Mouse (Mus musculus) layer of hippocampus, adult 8-10 months (tissue): ENCODE measurements around the gene Morn1. TPM values are rescaled to one million over a fixed set of nuclear protein-coding genes. Genes with fewer than 3 reads are reported as not detected.

Experiments used
- DNase-seq, 2 experiments: peaks; one replicate each; pipeline ENCODE4 v3.0.0; 2022; ENCODE audit warnings: low spot score in 2 of 2
- total RNA-seq, 4 experiments: library from RNA; stranded (reverse); gene quantifications; 2 replicates each; pipeline ENCODE4 v1.2.4; 2022

Morn1 gene
- total RNA-seq, 4 experiments from 2014 or later, result 11.5 to 19.0 (median 16.4) TPM

DNA sequence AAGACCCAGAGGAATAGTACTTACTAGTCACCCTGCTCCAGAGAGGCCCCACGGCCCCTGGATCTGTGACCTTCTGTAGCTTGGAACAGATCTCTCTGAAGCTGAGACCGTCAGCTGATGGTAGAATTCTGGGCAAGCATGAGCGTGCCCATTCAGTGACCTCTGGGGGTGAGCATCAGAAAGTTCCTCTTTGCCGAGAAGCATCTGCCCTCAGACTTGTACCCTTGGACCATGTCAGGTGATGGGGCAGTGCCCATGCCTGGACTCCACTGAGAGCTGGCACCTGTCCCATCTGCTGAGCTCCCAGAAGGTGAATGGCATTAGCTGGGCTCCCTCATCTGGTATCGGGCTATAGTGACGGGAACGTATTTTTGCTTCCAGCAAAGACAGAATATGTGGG lies 51.5 kb downstream of the Morn1 start:
- DNase-seq, result no peak

DNA sequence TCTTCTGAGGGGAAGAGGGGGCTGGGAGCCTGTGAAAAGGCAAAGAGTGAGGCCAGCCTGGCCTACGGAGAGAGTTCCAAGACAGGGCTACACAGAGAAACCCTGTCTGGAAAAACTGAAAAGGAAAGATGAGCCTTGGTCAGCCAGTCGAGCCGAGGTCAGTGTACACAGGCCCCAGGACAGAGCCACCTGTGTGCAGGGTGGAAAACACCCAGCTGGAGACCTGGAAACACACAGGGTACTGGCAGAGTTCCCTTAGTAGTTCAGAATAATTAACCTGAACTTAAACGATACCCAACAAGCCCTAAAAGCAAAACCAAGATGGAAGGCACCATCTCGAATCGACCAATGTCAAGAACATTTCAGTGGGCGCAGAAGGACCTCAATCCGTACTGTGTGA lies 52.1 kb downstream of the Morn1 start:
- no peak for DNase-seq

DNA sequence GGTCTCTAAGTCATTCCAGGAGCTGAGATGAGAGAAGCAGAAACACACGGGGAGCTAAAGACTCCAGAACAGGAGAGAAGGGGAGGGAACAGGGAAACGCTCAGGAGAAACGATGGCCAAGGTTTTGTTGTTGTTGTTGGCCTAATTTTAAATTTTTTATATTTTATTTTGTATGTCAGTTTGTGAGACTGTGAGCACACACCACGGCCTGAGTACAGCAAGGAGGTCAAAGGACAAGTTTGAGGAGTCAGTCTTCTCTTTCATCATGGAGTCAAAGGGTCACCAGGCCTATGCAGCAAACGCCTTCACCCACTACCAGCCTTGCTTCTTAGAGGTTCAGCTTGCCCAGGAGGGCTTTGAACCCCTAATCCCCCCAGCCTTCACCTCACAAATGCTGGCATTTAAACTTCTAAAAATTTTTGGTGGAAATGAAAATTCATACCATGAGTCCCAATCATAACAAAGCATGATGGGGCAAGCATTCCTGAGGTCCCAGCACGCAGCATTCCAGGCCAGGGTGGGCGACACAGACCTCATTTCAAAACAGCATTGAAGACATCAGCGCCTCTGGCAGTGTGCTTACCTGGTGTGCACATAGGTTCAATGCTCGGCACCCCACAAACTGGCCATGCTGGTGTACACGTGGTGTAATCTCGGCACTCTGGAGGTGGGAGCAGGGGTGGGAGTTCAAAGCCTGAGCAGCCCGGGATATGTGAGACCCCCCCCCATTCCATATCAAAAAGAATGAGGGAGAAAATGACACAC lies 53.1 kb downstream of the Morn1 start:
- no peak for DNase-seq

DNA sequence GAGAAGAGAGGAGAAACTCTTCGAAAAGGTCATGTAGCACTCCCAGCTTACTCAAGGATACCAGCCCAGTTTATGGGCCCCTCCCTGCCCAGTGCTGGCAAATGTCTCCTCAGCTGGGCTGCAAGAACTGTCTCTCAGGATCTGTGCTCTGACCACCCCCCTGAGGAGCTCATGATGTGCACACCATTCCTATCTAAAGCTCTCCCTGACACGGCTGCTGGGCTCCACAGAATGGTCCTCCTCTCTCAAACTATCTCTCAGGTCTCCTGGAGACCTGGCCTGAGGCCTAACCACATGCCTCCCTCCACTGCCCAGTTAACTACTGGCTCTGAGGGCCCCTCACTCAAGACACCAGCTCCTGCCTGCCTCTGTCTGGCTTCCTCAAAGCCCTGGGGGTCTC lies 53.8 kb downstream of the Morn1 start:
- DNase-seq, result no peak

DNA sequence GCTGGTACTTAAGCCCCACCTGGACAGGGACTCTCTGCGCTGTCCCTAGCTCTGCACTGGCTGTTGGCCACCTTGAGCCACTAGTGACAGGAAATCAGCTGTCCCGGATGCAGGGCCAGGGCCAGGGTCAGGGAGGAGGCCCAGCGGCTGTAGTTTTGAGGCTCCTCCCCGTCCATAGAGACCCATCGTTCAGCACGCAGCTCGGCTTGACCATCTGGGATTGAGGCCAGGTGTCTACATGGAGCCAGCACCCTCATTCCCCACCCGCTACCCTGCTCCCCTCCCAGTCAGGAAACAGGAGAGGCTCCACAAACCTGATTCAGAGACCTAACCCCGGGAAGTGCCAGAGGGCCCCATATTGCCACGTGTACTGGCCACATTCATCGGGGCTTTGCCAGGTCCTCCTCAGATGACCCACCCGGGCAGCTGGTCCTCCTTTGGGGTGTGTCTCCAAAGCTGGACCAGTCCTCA lies 54.5 kb downstream of the Morn1 start:
- no peak for DNase-seq

DNA sequence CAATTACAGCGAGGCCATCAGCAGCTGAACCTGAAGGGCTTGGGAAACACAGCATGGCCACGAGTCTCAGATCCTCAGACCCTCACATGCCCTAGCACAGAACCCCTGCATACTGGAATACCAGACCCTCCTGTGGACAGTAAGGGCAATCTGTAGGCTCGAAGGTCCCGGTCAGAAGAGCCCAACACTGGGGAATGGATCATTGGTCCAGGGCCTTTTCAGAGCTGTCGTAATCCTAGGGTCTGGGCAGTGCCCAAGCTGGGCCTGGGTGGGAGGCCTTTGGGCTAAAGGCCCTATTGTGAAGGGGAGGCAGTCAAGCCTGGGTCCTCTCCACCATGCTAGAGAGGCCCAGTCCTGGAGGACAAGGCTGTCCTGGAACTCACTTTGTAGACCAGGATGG lies 56.5 kb downstream of the Morn1 start:
- no peak for DNase-seq

DNA sequence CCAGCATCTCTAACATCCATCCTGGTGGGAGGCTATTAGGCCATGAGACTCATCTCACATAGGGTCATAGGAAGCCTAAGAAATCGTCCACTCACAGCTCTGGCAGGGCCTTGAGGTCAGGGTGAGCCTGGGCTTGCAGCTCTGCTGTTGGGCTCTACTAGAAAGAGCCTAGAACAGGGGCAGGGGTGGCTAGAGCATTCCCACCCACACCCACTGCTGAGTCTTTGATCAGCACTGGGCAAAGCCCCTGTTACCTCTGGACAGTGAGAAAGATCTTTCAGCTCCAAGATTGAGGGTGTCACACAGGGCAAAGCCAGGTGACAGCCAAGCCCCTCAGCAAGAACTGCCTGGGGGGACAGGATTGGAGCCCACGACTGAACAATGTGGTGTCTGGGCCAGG lies 57.0 kb downstream of the Morn1 start:
- DNase-seq, result no peak

DNA sequence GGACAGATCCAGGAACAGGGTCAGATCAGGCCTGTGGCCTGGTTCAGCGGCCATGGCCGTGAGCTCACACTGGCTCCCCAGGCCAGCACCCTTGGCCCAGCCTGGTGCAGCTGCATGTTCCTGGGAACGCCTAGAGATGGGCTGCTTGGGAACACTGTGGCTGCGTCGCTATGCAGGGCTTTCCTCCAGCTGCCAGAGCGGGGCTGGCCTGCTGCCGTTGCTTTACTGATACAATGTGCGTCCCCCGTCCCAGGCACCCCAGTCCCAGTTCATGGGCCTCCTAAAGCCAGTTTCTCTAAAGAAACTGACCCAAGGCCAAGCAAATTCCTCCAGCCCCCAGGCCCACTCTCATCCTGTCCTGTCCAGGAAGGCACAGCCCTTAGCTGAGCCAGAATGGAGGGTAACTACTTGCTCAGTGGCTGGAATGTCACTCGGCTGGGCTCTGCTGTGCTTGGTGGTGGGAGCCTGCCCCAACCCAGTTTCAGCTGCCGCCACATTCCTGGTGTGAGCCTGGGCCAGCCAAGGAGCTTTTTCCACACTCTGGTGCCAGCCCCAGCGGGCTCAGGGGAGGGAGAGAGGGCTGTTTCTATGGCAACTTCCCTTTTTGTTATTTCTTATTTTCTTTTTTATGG lies 57.6 kb downstream of the Morn1 start:
- DNase-seq, result peak in 1 of 2 experiments; percentile 67

DNA sequence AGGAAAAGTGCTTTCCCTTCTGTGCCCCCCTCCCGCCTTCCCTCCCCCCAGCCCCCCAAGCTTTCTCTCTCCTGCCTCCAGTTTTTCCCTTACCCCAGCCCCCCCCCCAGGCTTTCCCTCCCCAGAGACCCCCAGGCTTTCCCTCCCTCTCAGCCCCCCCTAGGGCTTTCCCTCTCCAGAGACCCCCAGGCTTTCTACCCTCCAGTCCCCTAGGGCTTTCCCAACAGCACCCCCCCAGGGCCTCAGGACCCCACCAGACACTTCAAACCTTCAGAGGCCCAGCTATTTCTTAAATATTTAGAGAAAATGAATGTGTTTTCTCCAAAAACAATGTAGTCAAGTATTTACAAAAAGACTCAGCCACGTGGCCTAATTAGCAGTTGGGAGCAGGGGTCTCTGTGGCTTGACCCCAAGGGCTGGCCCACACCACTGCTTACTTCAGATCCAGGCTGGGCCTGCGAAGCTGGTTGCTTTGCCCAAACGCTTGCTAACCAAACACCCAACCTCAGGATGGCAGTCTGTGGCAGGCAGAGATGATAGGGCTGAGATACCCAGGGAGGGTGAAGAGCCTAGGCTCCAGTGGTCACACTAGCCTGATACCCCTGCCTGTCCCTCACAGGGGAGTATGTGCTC lies 58.3 kb downstream of the Morn1 start:
- DNase-seq, result no peak

DNA sequence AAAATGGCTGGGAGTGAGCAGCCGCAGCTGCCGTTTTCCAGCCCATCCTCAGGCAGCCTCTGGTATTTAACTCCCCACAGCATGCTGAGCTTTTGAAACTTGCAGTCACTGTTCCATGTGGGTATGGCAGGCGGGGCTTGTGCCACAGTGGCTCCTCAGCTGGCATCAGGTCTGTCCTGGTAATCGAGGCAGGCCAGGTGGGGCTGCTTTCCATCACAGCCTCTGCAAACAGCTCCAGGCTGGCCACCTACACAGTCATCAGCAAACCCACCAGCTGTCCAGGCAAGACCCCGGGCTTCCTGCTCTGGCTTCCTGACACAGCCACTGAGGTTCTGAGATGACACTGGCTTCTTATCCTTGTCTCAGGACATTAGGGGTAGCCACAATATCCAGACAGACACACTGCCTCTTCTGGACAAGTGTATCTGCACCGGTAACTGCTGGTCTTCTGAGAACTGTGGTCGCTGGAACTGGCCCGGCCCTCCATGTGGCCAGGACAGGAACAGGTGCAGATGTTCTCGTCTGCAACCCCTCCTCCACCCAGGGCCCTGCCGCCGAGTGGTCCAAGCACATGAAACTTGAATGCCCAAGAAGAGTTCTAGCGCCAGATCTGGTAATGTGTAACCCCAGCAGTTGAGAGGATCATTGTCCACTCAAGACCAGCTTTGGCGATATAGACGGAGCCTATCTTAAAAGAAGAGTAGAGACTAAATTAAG lies 59.9 kb downstream of the Morn1 start:
- DNase-seq, result no peak

DNA sequence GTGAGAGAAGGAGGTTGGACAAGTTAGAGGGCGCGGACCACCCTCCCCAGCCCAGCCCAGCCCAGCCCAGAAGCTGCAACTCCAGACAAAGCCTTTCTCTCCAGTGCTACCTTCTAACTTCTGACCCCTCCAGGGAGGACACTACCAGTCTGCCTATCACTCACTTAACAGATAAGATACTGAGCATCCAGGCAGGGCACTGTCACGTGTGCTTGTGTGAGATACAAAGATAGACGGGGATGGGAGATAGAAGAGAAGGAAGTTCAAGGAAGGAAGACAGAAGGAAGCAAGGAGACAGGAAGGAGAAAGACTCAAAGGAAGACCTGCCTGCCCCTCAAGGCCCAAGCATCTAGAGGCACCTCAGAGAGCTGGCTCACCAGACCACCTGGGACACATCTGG lies 62.1 kb downstream of the Morn1 start:
- DNase-seq, result no peak

DNA sequence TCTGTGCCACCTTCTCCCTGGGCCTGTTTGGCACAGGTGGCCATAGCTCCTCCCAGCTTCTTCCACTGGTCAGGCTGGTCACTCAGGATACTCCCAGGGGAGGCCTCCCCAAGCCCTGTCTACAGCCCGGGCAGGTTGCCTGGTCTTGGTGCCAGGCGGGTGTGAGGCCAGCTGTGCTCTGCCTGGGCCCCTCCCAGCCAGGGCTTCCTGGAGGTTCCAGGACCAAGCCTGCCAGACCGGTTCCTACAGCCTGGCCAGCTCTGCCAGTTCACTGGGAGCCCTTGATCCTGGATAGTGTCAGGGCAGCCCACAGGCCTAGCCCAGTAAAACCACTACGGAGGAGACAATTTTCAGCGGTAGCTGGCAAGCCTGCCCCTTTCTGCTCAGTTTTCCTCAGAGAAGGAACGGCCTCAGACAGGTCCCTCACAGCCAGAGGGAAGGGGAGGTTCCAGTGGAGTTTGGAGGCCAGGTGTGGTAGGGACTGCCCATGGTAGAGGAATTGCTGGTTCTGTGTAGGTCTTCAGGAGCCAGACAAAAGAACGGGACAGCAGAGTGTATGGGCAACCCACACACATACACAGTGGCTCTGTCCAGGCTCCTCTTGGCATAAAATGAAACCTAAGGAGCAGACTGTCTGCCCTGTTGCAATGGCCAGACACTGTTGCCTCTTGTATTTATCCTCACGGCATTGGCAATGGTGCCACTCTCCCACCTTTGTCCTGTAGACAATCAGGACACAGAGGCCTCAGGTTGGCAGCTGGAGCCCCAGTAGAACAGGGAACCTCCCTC lies 62.7 kb downstream of the Morn1 start:
- DNase-seq, result no peak

DNA sequence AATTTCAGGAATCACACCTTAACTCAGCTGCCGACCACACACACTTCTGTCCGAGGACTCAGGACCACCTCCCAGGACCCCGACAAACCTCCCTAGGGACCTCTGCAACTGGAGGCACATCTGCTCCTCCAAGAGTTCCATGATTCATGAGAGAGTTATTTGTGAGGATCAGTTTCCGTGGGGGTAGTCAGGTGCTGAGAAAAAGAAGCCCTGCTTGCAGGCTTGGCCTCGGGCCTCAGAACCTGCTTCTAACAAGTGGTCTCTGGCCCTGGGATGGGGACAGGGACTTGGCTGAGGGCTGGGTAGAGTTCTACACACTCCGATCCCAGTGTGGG lies 63.5 kb downstream of the Morn1 start:
- no peak for DNase-seq

DNA sequence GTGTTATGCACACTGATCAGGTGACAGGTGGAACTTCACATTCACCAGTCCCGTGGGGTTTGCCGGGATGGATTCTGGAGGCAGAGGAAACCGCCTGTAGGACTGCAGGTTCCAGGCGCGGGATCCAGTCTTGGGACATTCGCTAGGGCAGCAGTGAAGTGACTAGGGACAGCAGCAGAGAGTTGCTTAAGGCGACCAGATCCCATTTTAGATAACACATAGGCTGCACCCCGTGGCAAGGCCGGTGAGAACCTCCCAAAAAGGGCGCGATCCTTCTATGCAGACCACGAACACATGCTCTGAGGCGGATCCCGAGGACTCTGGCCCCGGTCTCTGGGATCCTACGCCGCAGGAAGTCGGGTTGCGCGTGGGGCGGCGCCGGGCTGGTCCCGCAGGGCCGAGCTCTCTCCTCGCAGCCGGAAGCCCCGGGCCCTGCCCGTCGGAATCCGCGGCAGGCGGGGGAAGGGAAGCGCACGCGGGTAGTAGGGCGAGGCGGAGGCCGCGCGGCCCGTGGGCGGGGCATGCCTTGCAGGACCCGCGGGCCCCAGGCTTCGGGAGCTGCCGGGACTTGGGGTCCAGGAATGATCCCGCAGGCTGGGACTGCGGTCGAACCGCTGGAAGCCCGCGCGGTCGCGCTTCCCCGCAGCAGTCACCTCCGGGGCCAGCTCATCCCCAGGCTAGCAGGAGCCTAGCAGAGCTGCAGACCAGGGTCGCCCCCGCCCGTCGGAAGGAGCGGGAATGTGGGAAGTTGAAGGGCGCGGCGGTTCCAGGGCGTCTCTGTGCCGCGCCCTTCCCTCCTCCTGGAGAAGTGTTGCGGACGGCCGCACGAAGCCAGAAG lies 64.1 kb downstream of the Morn1 start:
- peak in 1 of 2 experiments; percentile 55 for DNase-seq

DNA sequence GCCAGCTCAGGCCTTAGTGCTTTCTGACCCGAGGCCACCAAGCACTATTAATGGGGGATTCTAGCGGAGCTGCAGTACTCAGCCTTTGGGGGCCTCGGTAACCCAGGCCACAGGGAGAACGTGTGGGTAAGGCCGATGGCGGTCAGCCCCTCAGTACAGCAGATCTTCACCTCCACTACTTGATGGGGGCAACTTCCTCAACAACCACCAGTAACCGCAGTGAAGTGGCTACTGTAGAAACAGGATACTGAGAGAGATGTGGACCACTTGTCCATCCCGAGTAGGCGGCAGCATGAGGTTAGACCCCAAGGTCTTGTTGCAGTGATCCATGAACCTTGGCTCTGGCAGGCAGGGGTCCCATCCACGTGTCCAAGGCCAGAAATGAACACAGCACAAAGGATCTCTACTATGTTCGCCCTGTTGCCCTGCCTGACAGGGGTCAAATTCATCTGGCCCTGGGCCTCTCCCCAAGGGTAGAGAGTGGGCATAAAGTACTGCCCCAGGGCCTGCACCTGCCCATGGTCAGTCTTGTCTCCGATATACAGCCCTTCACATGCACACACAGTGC lies 64.9 kb downstream of the Morn1 start:
- DNase-seq, result no peak

DNA sequence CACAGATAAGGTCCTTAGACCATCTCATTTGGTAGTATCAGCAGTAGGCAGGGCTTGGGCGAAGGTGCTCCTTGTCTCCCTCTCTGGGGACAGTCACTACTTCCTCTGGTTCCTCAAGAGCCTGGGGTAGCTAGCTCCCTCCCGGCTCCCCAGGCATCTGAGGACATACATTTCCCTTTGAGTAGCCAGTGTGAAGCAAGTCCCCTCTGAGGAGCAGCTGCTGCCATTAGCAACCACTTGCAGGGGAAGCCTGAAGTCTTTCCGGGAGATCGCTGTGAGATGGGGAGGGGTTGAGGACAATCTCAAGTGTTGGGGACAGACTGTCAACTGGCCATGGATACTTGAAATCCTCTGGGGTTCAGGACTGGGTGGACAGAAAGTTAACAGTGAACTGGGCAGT lies 65.5 kb downstream of the Morn1 start:
- DNase-seq, result no peak

DNA sequence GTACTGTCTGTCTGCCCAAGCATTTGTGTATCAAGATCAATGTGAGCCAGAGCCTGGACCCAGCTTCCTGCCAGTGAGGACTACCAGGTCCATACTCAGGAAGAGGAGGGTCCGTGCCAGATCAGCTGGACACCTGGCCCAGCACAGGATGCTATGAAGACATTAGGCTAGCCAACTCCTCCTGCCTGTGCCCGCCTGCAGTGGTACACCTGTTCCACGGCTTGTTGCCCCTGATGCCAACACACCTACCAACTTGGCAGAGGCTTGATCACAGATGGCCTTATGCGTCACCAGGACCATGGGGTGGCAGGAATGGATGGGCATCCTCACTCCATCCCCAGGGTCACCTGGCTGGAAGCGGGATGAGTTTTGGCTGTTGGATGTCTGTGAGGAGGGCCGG lies 66.1 kb downstream of the Morn1 start:
- no peak for DNase-seq

DNA sequence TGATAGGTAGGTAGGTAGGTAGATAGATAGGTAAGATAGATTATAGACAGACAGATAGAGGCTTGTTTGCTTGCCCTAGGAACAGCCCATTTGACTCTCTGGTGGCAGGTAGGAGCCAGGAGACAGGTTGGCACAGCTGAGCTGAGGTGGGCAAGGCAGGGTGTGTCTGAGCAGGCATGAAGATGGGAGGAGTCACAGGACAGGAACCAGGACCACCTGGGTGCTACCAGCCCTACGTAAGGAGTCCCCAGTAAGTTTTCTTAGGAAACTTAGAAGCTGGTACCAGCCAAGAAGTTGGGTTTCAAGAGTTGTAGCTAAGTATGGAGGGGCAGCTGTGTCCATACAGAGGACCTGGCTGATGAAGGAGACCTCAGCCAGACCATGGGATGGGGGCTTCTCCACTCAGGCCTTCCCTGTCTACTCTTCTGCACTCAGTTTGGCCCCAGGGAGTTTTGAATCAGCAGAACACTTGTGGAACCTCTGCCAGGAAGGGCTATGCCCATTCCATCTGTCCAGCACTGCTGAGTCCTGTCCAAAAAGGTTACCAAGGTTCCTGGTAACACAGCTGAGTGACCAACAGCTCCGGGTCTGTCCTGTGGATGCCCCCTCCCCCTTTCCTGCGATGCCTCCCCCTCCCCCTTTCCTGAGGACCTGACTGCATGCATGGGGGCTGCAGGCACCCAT lies 67.2 kb downstream of the Morn1 start:
- no peak for DNase-seq

DNA sequence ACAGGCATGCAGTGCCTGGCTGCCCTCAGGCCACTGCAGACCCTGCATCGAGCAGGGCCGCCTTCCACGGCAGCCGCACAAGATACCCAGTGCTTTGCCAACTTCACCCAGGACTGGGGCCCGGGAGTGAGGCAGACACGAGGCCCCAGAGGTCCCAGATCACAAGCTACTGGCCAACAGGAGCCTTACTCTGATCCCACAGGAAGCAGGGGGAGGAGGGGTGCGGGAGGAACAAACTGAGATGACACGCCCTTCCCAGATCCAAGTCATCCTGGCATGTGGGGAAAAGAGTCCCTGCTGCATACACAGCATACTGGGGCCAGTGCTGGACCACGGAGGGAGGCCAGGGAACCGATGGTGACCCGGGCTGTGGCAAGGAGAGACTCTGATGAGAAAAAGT lies 68.6 kb downstream of the Morn1 start:
- no peak for DNase-seq

DNA sequence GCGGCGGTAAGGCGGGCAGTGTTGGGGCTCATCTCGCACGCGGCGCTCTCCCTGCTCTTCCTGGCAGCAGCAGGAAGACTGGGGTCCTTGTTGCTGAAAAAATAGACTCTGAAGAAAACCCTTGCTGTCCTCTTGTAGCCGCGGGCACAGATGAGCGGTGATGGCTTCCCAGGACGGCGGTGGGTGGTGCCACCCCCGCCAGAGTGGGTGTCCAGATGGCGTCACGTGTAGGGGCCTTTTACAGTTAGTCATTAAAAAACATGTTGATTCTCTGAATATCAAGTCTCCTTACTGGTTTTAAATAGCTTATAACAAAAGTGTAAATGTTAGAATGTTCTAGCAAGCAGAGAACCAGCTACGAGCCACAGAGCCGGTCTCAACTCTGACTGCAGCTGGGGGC lies 70.4 kb downstream of the Morn1 start:
- no peak for DNase-seq
